Mouse (Mus musculus) lung, postnatal 36 days (tissue): ENCODE data around the gene Pofut1.
A peak's percentile ranks its signal among the peaks of the same experiment; 100 is the strongest.

Experiments used
- DNase-seq: peaks from one replicate; pipeline ENCODE4 v3.0.0; 2022; ENCODE audit warnings: mixed read lengths

Pofut1 gene

GRCm38 (mm10) chr2:153241250-153242014, at the start of gene Pofut1, which contains the start of gene Plagl2:
Gene Pofut1 (plus strand): TSS chr2:153241533.
Gene Plagl2 (minus strand): TSS chr2:153241426.
- peak; percentile 94 for DNase-seq

GRCm38 (mm10) chr2:153194255-153194654, 47.1 kb upstream of the Pofut1 start:
- no peak for DNase-seq

DNA sequence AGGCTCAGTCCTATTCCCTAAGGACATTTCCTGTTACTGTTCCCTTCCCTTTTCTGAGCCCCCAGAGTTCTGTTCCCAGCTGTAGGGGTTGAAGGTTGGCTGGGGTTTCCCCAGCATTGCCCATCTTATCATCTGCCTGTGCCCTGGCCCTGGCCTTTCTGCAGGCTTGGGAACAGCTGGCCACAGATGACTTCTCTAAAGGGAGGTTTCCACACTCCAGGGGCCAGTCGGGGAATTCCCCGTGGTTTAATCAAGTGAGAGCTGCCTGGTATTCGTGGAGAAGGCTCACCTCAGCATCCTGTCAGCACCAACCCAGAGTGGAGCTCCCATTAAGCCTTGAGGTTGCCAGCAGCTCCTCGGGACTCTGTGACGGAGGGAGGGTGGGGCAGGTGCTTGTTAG, 42.8 kb upstream of the Pofut1 start:
- DNase-seq: peak; percentile 20

DNA sequence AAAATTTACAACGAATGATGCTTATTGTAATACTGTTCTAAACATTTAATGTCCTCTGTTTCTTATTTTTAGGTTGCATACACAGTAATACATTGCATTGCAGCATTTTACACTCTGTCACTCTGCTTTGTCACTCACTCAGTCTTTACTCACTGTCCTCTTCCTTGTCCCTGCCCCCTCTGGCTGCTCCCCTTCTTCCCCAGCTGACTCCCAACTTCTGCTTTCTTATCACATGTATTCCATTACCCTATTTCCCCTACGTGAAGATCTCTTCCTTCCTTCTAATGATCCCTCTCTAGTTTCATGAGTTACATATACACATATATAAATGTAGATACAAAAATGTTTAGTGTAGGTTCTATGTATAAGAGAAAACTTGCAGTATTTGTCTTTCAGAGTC, 42.2 kb upstream of the Pofut1 start:
- DNase-seq: peak; percentile 20

- DNase-seq: no peak
These were observed 38.6 kb upstream of the Pofut1 start for GRCm38 (mm10) chr2:153202766-153203165.

DNA sequence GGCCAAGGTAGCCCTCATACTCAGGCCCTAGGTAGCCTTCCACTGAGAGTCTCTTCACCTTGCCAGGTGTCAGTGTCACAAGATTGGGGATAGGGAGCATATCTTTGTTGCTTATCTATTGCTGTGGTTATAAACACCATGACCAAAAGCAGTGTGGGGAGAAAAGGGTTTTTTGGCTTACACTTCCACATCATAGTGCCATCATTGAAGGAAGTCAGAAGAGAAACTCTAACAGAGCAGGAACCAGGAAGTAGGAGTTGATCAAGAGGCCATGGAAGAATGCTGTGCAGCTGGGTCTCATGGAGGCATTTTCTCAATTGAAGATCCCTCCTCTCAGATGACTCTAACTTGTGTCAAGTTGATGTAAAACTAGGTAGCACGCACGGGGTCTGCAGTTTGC, 33.2 kb upstream of the Pofut1 start:
- DNase-seq: no peak

GRCm38 (mm10) chr2:153209286-153209685, 32.0 kb upstream of the Pofut1 start:
- DNase-seq: no peak

GRCm38 (mm10) chr2:153211451-153211850, 29.9 kb upstream of the Pofut1 start:
- no peak for DNase-seq

DNA sequence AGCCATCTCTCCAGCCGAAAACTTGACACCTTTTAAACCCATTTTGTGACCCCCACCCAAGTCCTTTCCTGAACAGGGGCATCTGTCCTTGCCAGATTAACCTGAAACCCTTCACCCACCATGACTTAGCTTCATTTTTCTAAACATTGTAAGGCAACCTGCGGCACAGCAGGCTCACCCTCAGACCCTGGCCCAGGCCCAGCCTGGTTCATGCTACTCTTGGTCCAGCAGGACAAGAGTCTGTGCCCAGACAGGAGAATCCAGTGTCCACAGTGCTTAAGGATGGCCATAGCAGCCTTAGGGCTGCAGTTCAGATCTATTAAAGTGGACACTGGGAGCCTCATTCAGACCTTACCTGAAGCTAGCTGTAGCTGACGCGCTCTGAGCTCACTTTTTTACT, 28.0 kb upstream of the Pofut1 start:
- DNase-seq: no peak

GRCm38 (mm10) chr2:153214771-153215259, 26.5 kb upstream of the Pofut1 start:
- peak; percentile 64 for DNase-seq

GRCm38 (mm10) chr2:153215421-153215820, 25.9 kb upstream of the Pofut1 start:
- no peak for DNase-seq

- no peak for DNase-seq
These were observed 23.4 kb upstream of the Pofut1 start for GRCm38 (mm10) chr2:153217826-153218340.

GRCm38 (mm10) chr2:153218516-153218915, 22.8 kb upstream of the Pofut1 start:
- DNase-seq: no peak

DNA sequence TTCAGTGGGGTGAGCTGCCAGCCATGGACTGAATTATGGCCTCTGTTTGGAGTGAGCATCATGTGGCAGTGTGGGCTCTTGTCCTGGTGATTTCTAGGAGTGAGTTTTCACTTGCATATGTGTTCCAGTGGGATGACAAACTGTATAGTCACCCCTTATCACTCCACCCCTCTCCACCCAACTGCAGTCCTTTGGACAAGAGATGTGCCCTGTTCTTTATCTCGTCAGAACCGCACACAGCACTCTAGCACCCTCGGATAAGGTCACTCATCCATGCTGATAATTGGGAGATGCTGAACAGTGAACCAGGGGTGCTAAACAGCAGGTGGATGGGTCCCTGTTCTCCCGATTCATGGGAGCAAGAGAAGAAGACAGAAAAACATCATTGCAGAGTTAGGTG, 19.7 kb upstream of the Pofut1 start:
- no peak for DNase-seq

- no peak for DNase-seq
These were observed 19.2 kb upstream of the Pofut1 start for GRCm38 (mm10) chr2:153222130-153222529.

GRCm38 (mm10) chr2:153222566-153222965, 18.8 kb upstream of the Pofut1 start:
- no peak for DNase-seq

DNA sequence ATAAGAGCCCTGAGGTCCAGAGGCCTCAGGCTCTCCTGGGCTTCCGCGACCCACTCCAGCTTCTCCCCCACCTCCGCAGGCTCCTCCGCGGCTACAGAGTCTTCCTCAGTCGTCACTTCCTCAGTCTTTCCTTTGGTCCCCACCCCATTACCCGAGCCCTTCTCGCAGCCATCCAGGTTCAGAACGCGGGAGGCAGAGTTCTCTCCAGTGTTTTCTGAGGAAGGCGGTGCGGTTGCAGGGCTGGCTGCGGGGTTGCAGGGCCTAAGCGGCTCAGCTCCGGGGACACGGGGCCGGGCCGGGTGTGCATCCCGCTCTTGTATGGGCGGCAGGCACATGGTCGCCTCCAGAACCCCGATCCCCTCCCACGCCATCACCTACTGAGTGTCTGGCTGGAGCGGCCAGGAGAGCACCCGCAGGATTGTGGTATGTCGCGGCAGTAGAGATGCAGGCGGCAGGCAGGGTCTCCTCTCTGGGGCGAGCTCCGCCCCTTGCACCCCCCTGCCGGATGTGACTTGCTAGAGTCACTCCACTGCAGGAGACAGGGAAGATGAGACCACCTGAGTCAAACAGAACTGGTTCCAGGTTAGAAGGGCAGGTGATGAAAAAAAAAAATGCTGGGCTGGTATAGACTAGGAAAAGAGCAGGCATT, 16.3 kb upstream of the Pofut1 start, which contains the start of gene Tspyl3:
TSS of gene Tspyl3 (minus strand) at position 496 of the 649 bp plus-strand sequence.
- DNase-seq: peak; percentile 46

DNA sequence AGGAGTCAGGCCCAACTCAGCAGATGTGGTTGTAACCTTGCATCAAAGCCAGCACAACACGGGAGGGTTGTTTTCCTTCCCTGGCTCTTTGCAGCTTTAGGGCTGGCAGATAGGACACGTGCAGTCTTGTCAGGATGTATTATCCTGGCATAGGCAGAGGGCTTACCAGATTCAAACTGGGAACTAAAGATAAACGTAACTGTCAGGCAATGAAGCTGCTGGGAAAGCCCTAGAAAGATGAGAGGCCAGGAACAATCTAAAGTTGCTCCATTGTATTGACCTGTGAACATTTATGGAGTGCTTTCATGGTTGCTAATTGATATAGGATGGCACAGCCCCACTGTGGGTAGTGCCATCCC, 15.8 kb upstream of the Pofut1 start:
- no peak for DNase-seq

GRCm38 (mm10) chr2:153227959-153228358, 13.4 kb upstream of the Pofut1 start:
- no peak for DNase-seq

DNA sequence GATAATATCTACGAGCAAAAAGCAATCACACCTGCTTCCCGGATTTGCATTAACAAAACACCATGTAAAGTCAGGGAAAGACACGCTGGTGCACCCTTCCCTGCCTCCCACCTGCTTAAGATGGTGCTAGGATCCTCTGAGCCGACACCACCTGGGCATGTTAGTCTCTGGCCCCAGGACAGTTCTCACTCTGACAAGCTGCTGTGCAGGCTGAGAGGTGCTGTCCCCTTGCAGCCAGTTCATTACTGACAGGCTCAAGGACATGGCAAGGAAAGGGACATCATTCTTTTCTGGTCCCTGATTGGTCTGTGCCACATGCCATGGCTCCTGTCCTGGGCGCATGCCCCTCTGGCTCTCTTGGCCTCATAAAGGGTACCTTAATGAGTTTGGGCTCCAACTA, 12.8 kb upstream of the Pofut1 start:
- DNase-seq: no peak

DNA sequence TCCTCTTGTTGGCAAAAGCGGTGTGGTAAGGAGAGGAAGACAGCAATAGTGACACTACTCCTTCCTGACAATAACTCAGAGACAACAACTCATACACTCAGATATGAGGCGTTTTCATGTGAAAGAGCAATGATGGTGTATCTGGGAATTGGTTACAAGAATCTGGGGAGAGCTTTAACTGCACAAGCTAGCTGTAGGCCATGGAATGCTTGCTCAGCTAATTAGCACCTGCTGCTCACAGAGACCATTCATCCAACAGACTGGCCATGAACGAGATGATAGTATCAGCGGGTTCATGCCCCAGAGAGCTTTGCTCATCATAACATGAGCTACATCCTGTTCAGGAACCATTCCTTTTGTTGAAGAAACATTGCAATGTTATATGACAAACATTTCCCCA, 4.1 kb upstream of the Pofut1 start:
- no peak for DNase-seq

DNA sequence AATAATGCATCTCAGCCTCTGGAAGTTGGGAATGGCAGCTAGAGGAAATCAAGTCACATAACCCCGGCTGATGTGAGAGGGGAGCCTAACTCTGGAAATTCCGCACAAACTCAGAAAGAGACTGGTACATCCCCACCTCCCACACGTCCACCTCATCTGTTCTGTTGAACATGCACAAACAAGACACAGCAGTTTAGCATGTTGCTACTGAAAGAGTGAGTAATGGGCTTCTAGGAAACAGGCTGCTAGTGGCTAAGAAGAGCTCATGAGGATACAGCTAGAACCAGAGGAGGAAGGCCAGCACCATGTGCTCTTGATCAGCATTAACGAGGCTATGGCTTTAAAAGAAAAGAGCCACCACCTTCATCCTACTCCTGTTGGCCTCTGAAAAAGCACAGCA, 3.4 kb upstream of the Pofut1 start:
- no peak for DNase-seq

GRCm38 (mm10) chr2:153238406-153238805, 2.9 kb upstream of the Pofut1 start:
- DNase-seq: peak; percentile 50
